10 mouse cellular contexts compared by ENCODE assay signal in the genomic region with DNA sequence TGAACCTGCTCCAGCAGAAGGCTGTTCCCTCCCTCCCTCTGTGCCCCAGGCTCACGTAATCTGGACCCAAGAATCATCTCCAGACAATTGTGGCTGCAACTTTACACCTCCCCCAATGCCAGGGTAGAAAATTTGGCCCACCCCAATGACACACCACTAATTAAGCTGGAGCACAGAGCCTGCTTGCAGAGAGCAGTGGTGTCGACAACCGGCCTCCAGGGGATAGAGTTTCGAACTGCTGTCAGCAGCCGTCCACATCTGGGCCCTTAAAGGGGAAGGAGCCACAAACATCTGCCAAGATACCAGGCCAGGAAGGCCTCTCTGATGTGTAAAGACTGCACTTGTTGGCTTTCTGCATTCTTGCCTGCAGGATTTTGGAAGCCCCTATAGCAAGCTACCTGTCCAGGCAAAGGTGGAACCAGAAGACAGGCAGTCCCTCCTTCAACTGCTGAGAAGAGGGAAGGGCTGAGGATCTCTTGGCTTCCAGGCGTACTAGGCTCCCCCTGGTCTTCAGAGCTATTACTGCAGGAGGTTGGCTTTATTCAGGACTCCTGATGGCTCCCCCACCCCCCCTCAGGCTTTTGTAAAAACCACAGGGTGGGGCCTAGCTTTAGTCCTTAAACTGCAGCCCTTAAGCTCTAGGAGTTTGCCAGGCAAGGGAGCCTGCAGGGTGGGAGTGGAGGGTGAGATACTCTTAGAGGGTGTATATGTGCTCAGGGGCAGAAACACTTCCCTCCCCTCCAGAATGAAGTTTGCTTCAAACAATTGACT.
DNase-seq lines count a peak whose midpoint lies in the region; ATAC-seq and TF ChIP-seq lines count a peak whose summit lies in the region.
"Had no signal": no experiment of that assay in that cellular context is flagged by ENCODE, and none has a peak within 500 bp of the region (broad histone marks: within the 10 kb centered on the region; RNA-seq: fewer than 3 reads in every experiment).

No protein-coding gene starts in this region.

- ATAC-seq in hindbrain, embryonic 14.5 days (ENCODE audit: low FRiP score), result no peak
- no peak for ATAC-seq in Patski
- ATAC-seq in forebrain, postnatal 0 days, result peak; percentile 43; the same call in 1 of the 2 replicates
- ATAC-seq in midbrain, embryonic 14.5 days (ENCODE audit: low FRiP score, low TSS enrichment), result no peak; the same call in 1 of the 2 replicates

- H3K4me2 ChIP-seq in hindbrain, embryonic 14.5 days (replicated peaks), result no peak overlapping the region
- no peak overlapping the region for H3K4me2 ChIP-seq in forebrain, postnatal 0 days (ENCODE audit: low read depth)
- H3K4me2 ChIP-seq in midbrain, embryonic 14.5 days (ENCODE audit: low read length), result no peak overlapping the region
- H3K4me2 ChIP-seq: liver, embryonic 15.5 days had no signal

- no peaks in the 10 kb centered on the region for H3K9me3 ChIP-seq in hindbrain, embryonic 10.5 days
- no peaks in the 10 kb centered on the region for H3K9me3 ChIP-seq in hindbrain, embryonic 14.5 days (ENCODE audit: control insufficient read depth, low read length)
- no peaks in the 10 kb centered on the region for H3K9me3 ChIP-seq in forebrain, postnatal 0 days (ENCODE audit: low read length)
- H3K9me3 ChIP-seq in midbrain, embryonic 14.5 days (ENCODE audit: control insufficient read depth, low read length), result no peaks in the 10 kb centered on the region
- H3K9me3 ChIP-seq: liver, embryonic 15.5 days had no signal

- H3K36me3 ChIP-seq in hindbrain, embryonic 10.5 days, result no peaks in the 10 kb centered on the region
- no peaks in the 10 kb centered on the region for H3K36me3 ChIP-seq in hindbrain, embryonic 14.5 days (replicated peaks; ENCODE audit: control insufficient read depth, insufficient read depth)
- no peaks in the 10 kb centered on the region for H3K36me3 ChIP-seq in forebrain, postnatal 0 days (ENCODE audit: insufficient read depth)
- no peaks in the 10 kb centered on the region for H3K36me3 ChIP-seq in midbrain, embryonic 14.5 days (ENCODE audit: control insufficient read depth, insufficient read depth, low read length)
- H3K36me3 ChIP-seq: liver, embryonic 15.5 days had no signal

- CTCF ChIA-PET in Patski (lab: Charles Lee), result interaction anchor here (0.6 to 1.1 kb wide), 3 partner anchors 12 to 160 kb away, joined by 3 to 4 read pairs (median 3); no protein-coding TSS in a partner anchor

- H3K27me3 ChIP-seq in hindbrain, embryonic 10.5 days (ENCODE audit: insufficient read depth, poor library complexity, severe bottlenecking), result no peaks in the 10 kb centered on the region
- no peaks in the 10 kb centered on the region for H3K27me3 ChIP-seq in hindbrain, embryonic 14.5 days (ENCODE audit: control insufficient read depth, insufficient read depth, low read length)
- no peaks in the 10 kb centered on the region for H3K27me3 ChIP-seq in Patski
- H3K27me3 ChIP-seq in forebrain, postnatal 0 days (ENCODE audit: insufficient read depth, low read length), result no peaks in the 10 kb centered on the region
- no peaks in the 10 kb centered on the region for H3K27me3 ChIP-seq in midbrain, embryonic 14.5 days (ENCODE audit: control insufficient read depth, insufficient read depth, low read length)
- H3K27me3 ChIP-seq: liver, embryonic 15.5 days had no signal

- POLR2A ChIA-PET in Patski (lab: Charles Lee), result no interaction called here

- WGBS in hindbrain, embryonic 10.5 days, result 20% methylated on average over 6 of the region's 6 CpGs
- 17% methylated on average over 6 of the region's 6 CpGs for WGBS in hindbrain, embryonic 14.5 days
- WGBS in forebrain, postnatal 0 days, result 18% methylated on average over 6 of the region's 6 CpGs
- 12% methylated on average over 6 of the region's 6 CpGs for WGBS in midbrain, embryonic 14.5 days

- H3K4me1 ChIP-seq in hindbrain, embryonic 10.5 days (replicated peaks), result peaks cover 32% of the 10 kb centered on the region
- H3K4me1 ChIP-seq in hindbrain, embryonic 14.5 days (replicated peaks; ENCODE audit: control insufficient read depth, insufficient read depth, low read length), result peaks cover 9% of the 10 kb centered on the region; the same call in 1 of the 2 replicates
- H3K4me1 ChIP-seq in forebrain, postnatal 0 days (ENCODE audit: insufficient read depth), result 0 out of 2 replicates have a peak, but pooled peaks cover 5% of the 10 kb centered on the region
- H3K4me1 ChIP-seq in midbrain, embryonic 14.5 days (ENCODE audit: control insufficient read depth, insufficient read depth, low read length), result peaks cover 21% of the 10 kb centered on the region
- H3K4me1 ChIP-seq: liver, embryonic 15.5 days had no signal

- H3K27ac ChIP-seq in hindbrain, embryonic 10.5 days, result peak overlapping the region; percentile 66
- no peak overlapping the region for H3K27ac ChIP-seq in hindbrain, embryonic 14.5 days
- peak overlapping the region; percentile 60 for H3K27ac ChIP-seq in forebrain, postnatal 0 days (ENCODE audit: low read depth, low read length)
- H3K27ac ChIP-seq in midbrain, embryonic 14.5 days (replicated peaks; ENCODE audit: low read depth, low read length), result peak overlapping the region; percentile 74
- H3K27ac ChIP-seq: liver, embryonic 15.5 days had no signal

- in situ Hi-C loops in Patski (cut with MboI; ENCODE audit: low pct_unique_long_range_greater_than_20kb), result no loop called here

- peak; percentile 22 for TF ChIP-seq CTCF in Patski (IDR thresholded peaks at IDR 0.05)
- TF ChIP-seq CTCF in forebrain, postnatal 0 days (IDR thresholded peaks at IDR 0.05; ENCODE audit: low read depth), result peak; percentile 38

- no peak overlapping the region for H3K9ac ChIP-seq in hindbrain, embryonic 14.5 days
- no peak overlapping the region for H3K9ac ChIP-seq in forebrain, postnatal 0 days
- no peak overlapping the region for H3K9ac ChIP-seq in midbrain, embryonic 14.5 days (replicated peaks; ENCODE audit: low read length)
- H3K9ac ChIP-seq: liver, embryonic 15.5 days had no signal

- peak; percentile 35 for DNase-seq in hindbrain, embryonic 10.5 days (ENCODE audit: low spot score)
- no peak for DNase-seq in hindbrain, embryonic 14.5 days (ENCODE audit: low spot score)
- no peak for DNase-seq in Patski (ENCODE audit: low read depth, low spot score)
- no peak for DNase-seq in forebrain, postnatal 0 days
- DNase-seq in midbrain, embryonic 14.5 days, result peak; percentile 54
- DNase-seq in right cerebral cortex, adult 18-20 months, result no peak
- DNase-seq in natural killer cell, adult 2 months (ENCODE audit: low spot score in 2 of 2), result no peak
- DNase-seq in right cerebral cortex, postnatal 4 days, result no peak
- DNase-seq: kidney, adult 11 months had no signal

- no peak overlapping the region for H3K4me3 ChIP-seq in hindbrain, embryonic 10.5 days
- H3K4me3 ChIP-seq in hindbrain, embryonic 14.5 days (replicated peaks; ENCODE audit: low read length), result no peak overlapping the region
- H3K4me3 ChIP-seq in forebrain, postnatal 0 days (ENCODE audit: low read depth, low read length), result no peak overlapping the region
- no peak overlapping the region for H3K4me3 ChIP-seq in midbrain, embryonic 14.5 days (replicated peaks; ENCODE audit: low read depth, low read length)
- H3K4me3 ChIP-seq: liver, embryonic 15.5 days had no signal

Comparison
In these comparisons a context has a peak if more than half of its experiments do, and no peak if none do; other contexts are left out.
1. DNase-seq: peak in hindbrain, embryonic 10.5 days (single experiment) and midbrain, embryonic 14.5 days (single experiment); none in hindbrain, embryonic 14.5 days (single experiment), Patski (single experiment), forebrain, postnatal 0 days (single experiment), right cerebral cortex, adult 18-20 months (single experiment), natural killer cell, adult 2 months (0 of 2) and right cerebral cortex, postnatal 4 days (single experiment).